Mouse (Mus musculus) heart, embryonic 16.5 days (tissue): ENCODE measurements around the gene Gfra1. TPM values are rescaled to one million over a fixed set of nuclear protein-coding genes. Genes with fewer than 3 reads are reported as not detected.

ENCODE experiments used
- ATAC-seq: fragments of 200-750 bp; cut with Nextera tagmentation; replicated peaks from 2 replicates; pipeline ENCODE4 v1.8.0; 2017; ENCODE audit warnings: moderate number of reproducible peaks; ENCODE audit not compliant: insufficient read depth, low FRiP score; ENCODE audit errors: extremely low read depth
- H3K27ac ChIP-seq: fragments of 300-500 bp; sonication (generic); 2 replicates; pipeline ENCODE4 v1.5.1; 2014; ENCODE audit warnings: mild to moderate bottlenecking, low read length, control low read depth, moderate library complexity
- H3K27me3 ChIP-seq: fragments of 300-500 bp; sonication (generic); 2 replicates; pipeline ENCODE4 v1.6.1; 2014; ENCODE audit warnings: low read length, mixed read lengths; ENCODE audit not compliant: control insufficient read depth, insufficient read depth
- H3K36me3 ChIP-seq: fragments of 300-500 bp; sonication (generic); 2 replicates; pipeline ENCODE4 v1.6.1; 2014; ENCODE audit not compliant: control insufficient read depth, insufficient read depth
- H3K4me1 ChIP-seq: fragments of 300-500 bp; sonication (generic); 2 replicates; pipeline ENCODE4 v1.6.1; 2014; ENCODE audit warnings: low read length, mixed read lengths; ENCODE audit not compliant: control insufficient read depth, insufficient read depth
- H3K4me2 ChIP-seq: fragments of 300-500 bp; sonication (generic); 2 replicates; pipeline ENCODE4 v1.6.1; 2014; ENCODE audit warnings: low read depth, mild to moderate bottlenecking, control low read depth, low read length
- H3K4me3 ChIP-seq: fragments of 300-500 bp; sonication (generic); 2 replicates; pipeline ENCODE4 v1.5.1; 2014; ENCODE audit warnings: mild to moderate bottlenecking, control low read depth, low read length
- H3K9ac ChIP-seq: fragments of 300-500 bp; sonication (generic); 2 replicates; pipeline ENCODE4 v1.6.1; 2014; ENCODE audit warnings: low read length, control low read depth
- H3K9me3 ChIP-seq: fragments of 300-500 bp; sonication (generic); replicated peaks from 2 replicates; pipeline ENCODE4 v1.6.1; 2016; ENCODE audit warnings: low read length; ENCODE audit not compliant: control insufficient read depth
- WGBS: fragments of 180-500 bp; shearing (Covaris S2); extraction: QIAGEN DNeasy Blood & Tissue Kit; methylation state at CpG from one replicate; pipeline ENCODE4 v1.1.7; 2014; 5-methylcytosine and 5-hydroxymethylcytosine counted together
- polyA plus RNA-seq: library from polyadenylated mRNA; unstranded; fragments of >200 nt; fragmentation: Nextera tagmentation; extraction: Ambion mirVana; gene quantifications from 2 replicates; pipeline ENCODE4 v1.2.1, GENCODE M21; 2015

Gfra1 gene
- polyA plus RNA-seq, result 6.6 and 13.1 TPM in 2 replicates

GRCm38 (mm10) chr19:58455496-58456061 lies at the start of gene Gfra1:
Gfra1 (minus strand) TSS chr19:58455909.
- Histone ChIP-seq H3K4me2 (peak within 1 kb of the TSS; percentile 100), H3K27me3 (peaks cover 40% of the 10 kb centered on the region), H3K4me3 (peak within 1 kb of the TSS; percentile 68), H3K27ac (peak within 1 kb of the TSS; percentile 34; the same call in 1 of the 2 replicates), H3K9ac (peak within 1 kb of the TSS; percentile 68), H3K4me1 (peaks cover 24% of the 10 kb centered on the region), H3K9me3 (no peaks in the 10 kb centered on the region), H3K36me3 (no peaks in the 10 kb centered on the region)
- ATAC-seq, result 0 out of 2 replicates have a peak, but pooled peaks have one; percentile 19
- 0% methylated on average over 31 of the region's 31 CpGs for WGBS

GRCm38 (mm10) chr19:58500049-58500448 lies 44.3 kb upstream of the Gfra1 start:
- Histone ChIP-seq H3K4me3 (no peak overlapping the region), H3K4me1 (no peaks in the 10 kb centered on the region), H3K36me3 (no peaks in the 10 kb centered on the region), H3K27ac (no peak overlapping the region), H3K9me3 (no peaks in the 10 kb centered on the region), H3K9ac (no peak overlapping the region), H3K4me2 (no peak overlapping the region), H3K27me3 (no peaks in the 10 kb centered on the region)
- WGBS, result 97% methylated on average over 2 of the region's 2 CpGs
- no peak for ATAC-seq

DNA sequence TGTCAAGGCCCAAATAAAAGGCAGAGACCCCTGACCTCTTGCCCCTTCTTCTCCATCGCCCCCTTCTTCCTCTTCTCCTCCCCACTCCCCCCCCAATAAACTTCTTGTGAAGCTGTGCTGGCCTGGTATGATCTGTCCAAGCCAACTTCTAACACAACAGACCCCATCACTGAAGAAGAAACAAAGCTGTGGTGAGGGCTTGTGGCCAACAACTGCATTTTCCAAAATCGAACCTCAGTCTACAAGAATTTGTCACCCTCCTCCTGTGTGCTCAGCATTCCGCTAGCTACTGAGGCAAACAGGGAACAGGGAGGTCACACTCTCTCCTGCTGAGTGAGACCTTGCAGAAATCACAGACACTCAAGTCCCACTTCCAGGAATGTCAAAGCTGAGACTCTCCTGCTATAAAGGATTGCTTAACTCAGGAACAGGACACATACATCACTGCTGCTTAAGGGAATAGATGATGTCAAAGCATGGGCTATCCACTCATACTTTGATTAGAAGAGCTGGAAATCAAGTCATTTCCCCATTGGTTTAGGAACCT lies 43.8 kb upstream of the Gfra1 start:
- no peak overlapping the region for H3K4me3 ChIP-seq
- no peak overlapping the region for H3K4me2 ChIP-seq
- H3K36me3 ChIP-seq, result no peaks in the 10 kb centered on the region
- H3K27ac ChIP-seq, result no peak overlapping the region
- H3K27me3 ChIP-seq, result no peaks in the 10 kb centered on the region
- ATAC-seq, result peak; percentile 28
- WGBS, result 48% methylated on average over 3 of the region's 3 CpGs
- no peaks in the 10 kb centered on the region for H3K4me1 ChIP-seq
- H3K9ac ChIP-seq, result no peak overlapping the region
- H3K9me3 ChIP-seq, result no peaks in the 10 kb centered on the region

DNA sequence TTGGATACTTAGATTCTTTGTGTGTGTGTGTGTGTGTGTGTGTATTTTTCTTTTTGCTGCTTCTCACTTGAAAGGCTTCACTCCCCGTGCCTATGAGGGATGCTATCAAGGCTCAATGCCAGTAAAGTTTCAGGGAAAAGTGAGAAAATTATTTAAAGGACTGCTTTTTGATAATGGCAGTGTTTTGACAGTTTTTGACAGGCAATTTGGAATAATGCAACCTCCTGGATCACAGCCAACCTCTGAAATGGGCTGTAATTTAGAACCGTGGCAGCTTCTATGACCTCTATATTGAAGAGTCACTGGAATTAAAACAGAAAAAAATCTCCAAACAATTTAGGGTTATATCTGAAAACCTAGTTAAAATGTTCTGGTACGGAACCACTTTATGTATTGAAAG lies 41.4 kb upstream of the Gfra1 start:
- no peak overlapping the region for H3K9ac ChIP-seq
- H3K9me3 ChIP-seq, result no peaks in the 10 kb centered on the region
- no peak for ATAC-seq
- no peaks in the 10 kb centered on the region for H3K36me3 ChIP-seq
- 52% methylated on average over 3 of the region's 3 CpGs for WGBS
- no peaks in the 10 kb centered on the region for H3K27me3 ChIP-seq
- no peak overlapping the region for H3K4me2 ChIP-seq
- H3K27ac ChIP-seq, result no peak overlapping the region
- no peaks in the 10 kb centered on the region for H3K4me1 ChIP-seq
- H3K4me3 ChIP-seq, result no peak overlapping the region

- Histone ChIP-seq H3K4me2 (no peak overlapping the region), H3K9me3 (peaks cover 6% of the 10 kb centered on the region), H3K4me1 (peaks cover 5% of the 10 kb centered on the region), H3K4me3 (no peak overlapping the region), H3K27me3 (no peaks in the 10 kb centered on the region), H3K27ac (no peak overlapping the region), H3K9ac (no peak overlapping the region), H3K36me3 (no peaks in the 10 kb centered on the region)
- WGBS, result 54% methylated on average over 2 of the region's 2 CpGs
- ATAC-seq, result no peak
Measured at GRCm38 (mm10) chr19:58486686-58487085, 31.0 kb upstream of the Gfra1 start.

GRCm38 (mm10) chr19:58482373-58482977 lies 26.8 kb upstream of the Gfra1 start:
- no peak overlapping the region for H3K4me3 ChIP-seq
- H3K27me3 ChIP-seq, result no peaks in the 10 kb centered on the region
- WGBS, result 55% methylated on average over 9 of the region's 9 CpGs
- peaks cover 5% of the 10 kb centered on the region for H3K4me1 ChIP-seq
- no peaks in the 10 kb centered on the region; the same call in 1 of the 2 replicates for H3K9me3 ChIP-seq
- no peaks in the 10 kb centered on the region for H3K36me3 ChIP-seq
- no peak overlapping the region for H3K4me2 ChIP-seq
- no peak for ATAC-seq
- H3K9ac ChIP-seq, result no peak overlapping the region
- H3K27ac ChIP-seq, result no peak overlapping the region

DNA sequence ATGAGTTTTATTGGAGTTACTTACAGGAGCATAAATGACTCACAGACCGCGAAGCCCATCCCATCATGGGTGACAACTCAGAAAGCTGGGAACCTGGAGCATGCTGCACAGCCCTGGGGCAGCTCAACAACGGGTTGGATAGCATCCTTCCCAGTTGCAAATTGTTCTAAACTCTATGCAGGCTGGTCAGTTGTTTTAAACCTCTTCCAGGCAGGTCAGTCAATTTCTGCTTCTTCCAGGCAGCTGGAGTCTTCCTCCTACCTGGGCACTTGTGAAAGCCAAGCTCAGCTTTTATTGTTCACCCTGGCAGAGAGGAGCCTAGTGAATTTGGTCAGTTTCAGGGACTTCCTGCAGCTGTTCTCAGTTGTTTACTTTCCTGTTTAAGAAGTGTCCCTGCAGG lies 18.5 kb upstream of the Gfra1 start:
- Histone ChIP-seq H3K9ac (no peak overlapping the region), H3K27me3 (no peaks in the 10 kb centered on the region), H3K36me3 (no peaks in the 10 kb centered on the region), H3K4me1 (no peaks in the 10 kb centered on the region; the same call in 1 of the 2 replicates), H3K4me3 (no peak overlapping the region), H3K4me2 (no peak overlapping the region), H3K9me3 (no peaks in the 10 kb centered on the region), H3K27ac (no peak overlapping the region)
- ATAC-seq, result no peak
- WGBS, result 86% methylated on average over 3 of the region's 3 CpGs

DNA sequence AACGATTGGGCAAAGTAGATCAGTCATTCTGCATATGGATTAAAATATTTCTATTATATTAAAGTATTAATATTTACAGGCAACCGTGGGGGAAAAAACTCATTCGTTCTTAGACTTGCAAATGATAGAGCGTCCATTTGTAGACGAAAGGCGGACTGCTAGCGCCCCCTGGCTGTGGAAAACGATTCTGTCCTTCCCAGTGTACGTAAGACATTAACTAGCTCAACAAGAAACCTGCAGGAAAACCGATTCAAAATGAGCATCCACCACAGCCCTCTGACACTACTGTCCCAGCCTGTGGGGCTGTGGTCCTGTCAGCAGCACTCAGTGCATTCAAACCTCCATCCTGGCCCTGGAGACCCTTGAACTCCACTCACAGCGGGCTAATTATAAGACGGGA lies 13.7 kb upstream of the Gfra1 start:
- no peak for ATAC-seq
- Histone ChIP-seq H3K27me3 (no peaks in the 10 kb centered on the region), H3K4me2 (no peak overlapping the region), H3K9me3 (no peaks in the 10 kb centered on the region), H3K36me3 (no peaks in the 10 kb centered on the region), H3K4me1 (no peaks in the 10 kb centered on the region; the same call in 1 of the 2 replicates), H3K4me3 (no peak overlapping the region), H3K27ac (no peak overlapping the region), H3K9ac (no peak overlapping the region)
- WGBS, result 20% methylated on average over 12 of the region's 12 CpGs

GRCm38 (mm10) chr19:58468331-58468730 lies 12.6 kb upstream of the Gfra1 start:
- no peaks in the 10 kb centered on the region for H3K36me3 ChIP-seq
- no peak overlapping the region for H3K9ac ChIP-seq
- H3K9me3 ChIP-seq, result no peaks in the 10 kb centered on the region
- no peak overlapping the region for H3K27ac ChIP-seq
- no peaks in the 10 kb centered on the region; the same call in 1 of the 2 replicates for H3K4me1 ChIP-seq
- ATAC-seq, result no peak
- H3K4me2 ChIP-seq, result no peak overlapping the region; the same call in 1 of the 2 replicates
- H3K27me3 ChIP-seq, result no peaks in the 10 kb centered on the region
- H3K4me3 ChIP-seq, result no peak overlapping the region
- 47% methylated on average over 2 of the region's 2 CpGs for WGBS
